Mouse (Mus musculus) layer of hippocampus, adult 2 months (tissue): Measurements from ENCODE around the gene Cftr. TPM values are rescaled to one million over a fixed set of nuclear protein-coding genes. Genes with fewer than 3 reads are reported as not detected.

Experiments
- DNase-seq, 2 experiments: peaks; one replicate each; pipeline ENCODE4 v3.0.0; 2022; ENCODE audit warnings: low spot score in 2 of 2
- H3K27ac ChIP-seq: fragments of 200-600 bp; 2 replicates; pipeline ENCODE4 v1.8.1; 2022
- H3K4me3 ChIP-seq: fragments of 200-600 bp; 2 replicates; pipeline ENCODE4 v1.8.1; 2022; ENCODE audit warnings: mild to moderate bottlenecking
- CTCF ChIP-seq: fragments of 200-600 bp; conservative IDR thresholded peaks from 2 replicates; pipeline ENCODE4 v1.8.1; 2022; ENCODE audit warnings: antibody characterized with exemption, mild to moderate bottlenecking, moderate library complexity
- total RNA-seq, 2 experiments: library from RNA; stranded (reverse); gene quantifications; 2 replicates each; pipeline ENCODE4 v1.2.3; 2021

The Cftr gene
- total RNA-seq, 2 experiments from 2014 or later: 0.17 to 0.26 TPM

DNA sequence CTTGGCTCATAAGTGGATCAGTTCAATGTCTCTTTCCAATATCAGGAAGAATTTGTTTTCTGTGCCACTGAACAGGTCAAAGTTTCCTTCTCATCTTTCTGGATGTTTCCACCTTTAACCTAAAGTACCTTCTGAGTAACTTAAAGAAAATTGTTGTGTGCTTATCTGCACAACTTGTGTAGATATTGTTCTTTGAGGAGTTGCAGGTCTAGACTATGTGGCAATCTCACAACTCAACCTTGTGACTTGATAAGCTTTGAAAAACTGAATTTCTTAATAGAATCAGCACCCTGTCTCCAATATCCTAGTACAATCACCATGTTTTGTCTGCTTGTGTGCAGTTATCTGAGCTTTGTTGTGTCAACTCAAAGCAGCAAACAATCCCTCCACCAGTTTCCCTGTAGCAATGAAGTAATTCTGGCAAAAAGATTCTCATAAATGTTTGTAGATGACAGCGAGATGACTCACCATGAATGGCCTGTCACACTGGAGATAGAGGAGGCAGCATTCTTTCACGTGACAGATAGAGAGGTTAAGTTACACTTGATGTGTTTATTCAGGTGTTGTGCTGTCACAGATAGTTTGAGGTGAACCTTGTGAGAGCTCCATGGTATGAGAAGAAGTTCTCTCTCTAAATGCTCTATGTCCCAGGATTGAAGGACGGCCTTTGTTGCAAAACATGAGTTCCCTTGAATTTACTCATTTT lies 178.8 kb downstream of the Cftr start:
- no peak for TF ChIP-seq CTCF

DNA sequence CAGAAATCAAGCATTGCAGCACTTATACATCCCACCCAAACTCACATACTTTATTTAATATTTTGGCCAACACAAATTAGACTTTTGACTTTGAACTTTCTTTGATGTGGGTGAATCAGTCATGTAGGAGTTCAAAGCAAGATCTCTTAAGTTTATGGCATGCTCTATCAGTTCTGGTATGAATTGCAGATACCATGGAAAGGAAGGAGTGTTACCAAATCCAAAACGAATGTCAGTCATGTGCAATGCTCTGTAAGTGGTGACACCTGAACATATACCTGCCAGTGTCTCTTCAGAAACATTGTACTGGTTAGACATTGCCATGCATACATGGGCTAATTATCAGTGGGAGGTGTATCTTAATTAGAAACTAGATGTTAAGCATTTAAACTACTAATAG lies 189.7 kb downstream of the Cftr start:
- Histone ChIP-seq H3K27ac (no peak overlapping the region), H3K4me3 (no peak overlapping the region)
- no peak for DNase-seq
- TF ChIP-seq CTCF: no peak

More for the DNA sequence above, 178.8 kb downstream of the Cftr start:
- DNase-seq: no peak
- H3K27ac ChIP-seq: no peak overlapping the region
- no peak overlapping the region for H3K4me3 ChIP-seq

DNA sequence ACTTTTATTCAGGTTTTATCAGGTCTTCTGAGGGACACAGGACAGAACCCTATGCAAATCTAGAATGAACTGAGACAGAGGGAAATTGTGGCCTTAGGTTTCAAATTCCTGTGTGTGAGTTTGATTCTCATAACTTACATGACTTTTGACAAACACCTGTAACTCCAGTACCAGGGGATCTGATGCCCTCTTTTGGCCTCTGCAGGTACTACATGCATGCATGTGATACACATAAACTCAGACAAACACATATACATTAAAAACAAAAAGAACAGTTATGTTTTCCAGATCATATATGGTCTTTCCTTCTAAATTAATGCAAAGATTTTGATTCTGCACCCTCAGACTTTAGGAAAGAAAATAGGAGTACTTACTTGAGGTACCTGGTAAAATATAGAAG lies 190.5 kb downstream of the Cftr start:
- H3K4me3 ChIP-seq: no peak overlapping the region
- TF ChIP-seq CTCF: peak; percentile 44
- no peak overlapping the region for H3K27ac ChIP-seq
- no peak for DNase-seq

DNA sequence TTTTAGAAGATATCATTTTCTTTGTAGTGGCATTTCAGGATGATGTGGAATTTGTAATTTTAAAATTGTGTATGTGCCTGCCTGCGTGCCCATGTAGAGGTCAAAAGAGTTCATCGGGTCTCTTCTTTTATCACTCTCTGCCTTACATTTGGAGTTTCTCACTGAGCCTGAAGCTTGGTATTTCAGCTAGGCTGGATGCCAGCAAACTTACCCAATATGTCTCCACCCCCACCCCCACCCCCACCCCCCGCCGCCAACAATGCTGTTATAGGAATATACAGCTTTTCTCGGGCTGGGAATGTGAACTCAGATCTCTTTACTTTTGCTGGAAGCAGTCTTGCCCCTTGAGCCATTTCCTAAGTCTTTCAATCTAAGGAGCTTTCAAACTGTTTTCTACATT lies 191.7 kb downstream of the Cftr start:
- TF ChIP-seq CTCF: no peak
- Histone ChIP-seq H3K4me3 (no peak overlapping the region), H3K27ac (no peak overlapping the region)
- no peak for DNase-seq

- TF ChIP-seq CTCF: no peak
- no peak for DNase-seq
- H3K27ac ChIP-seq: no peak overlapping the region
- H3K4me3 ChIP-seq: no peak overlapping the region
These were observed 198.6 kb downstream of the Cftr start for GRCm38 (mm10) chr6:18369054-18369453.

GRCm38 (mm10) chr6:18369723-18370122 lies 199.2 kb downstream of the Cftr start:
- no peak for TF ChIP-seq CTCF

More at GRCm38 (mm10) chr6:18369723-18370122, 199.2 kb downstream of the Cftr start:
- Histone ChIP-seq H3K4me3 (no peak overlapping the region), H3K27ac (no peak overlapping the region)
- no peak for DNase-seq

Other genes starting within 250 kb of the Cftr start
- 1 to 10 TPM; 6.1 to 7.3 TPM for gene Wnt2, start 140.1 kb upstream of the Cftr start, total RNA-seq
- gene Asz1, start 61.6 kb upstream of the Cftr start, total RNA-seq: not detected